Mouse (Mus musculus): ENCODE data around the gene Vps37d.

Vps37d gene

GRCm38 (mm10) chr5:135029007-135029854, 48.8 kb downstream of the Vps37d start:
- peak; percentile 72 for DNase-seq (ENCODE audit: low spot score)

DNA sequence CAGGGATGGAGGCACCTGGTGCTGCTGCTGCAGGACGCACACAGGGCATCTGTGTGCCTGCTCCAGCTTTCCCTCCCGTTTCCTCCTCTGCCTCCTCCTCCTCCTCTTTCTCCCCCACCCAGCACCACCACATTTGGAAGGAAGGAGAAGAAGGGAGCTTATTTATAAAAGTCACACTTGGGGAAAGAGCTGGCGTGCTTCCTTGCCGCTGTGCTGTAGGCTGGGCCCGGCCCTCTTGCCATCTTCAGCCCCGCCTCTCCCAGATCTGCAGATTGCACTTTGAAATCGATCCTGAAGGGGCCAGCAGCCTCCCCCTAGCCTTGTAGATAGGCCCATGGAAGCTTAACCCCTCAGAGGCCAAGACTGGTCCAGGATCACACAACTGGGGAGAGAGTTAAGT, 52.2 kb downstream of the Vps37d start:
- DNase-seq (ENCODE audit: low spot score), result no peak

DNA sequence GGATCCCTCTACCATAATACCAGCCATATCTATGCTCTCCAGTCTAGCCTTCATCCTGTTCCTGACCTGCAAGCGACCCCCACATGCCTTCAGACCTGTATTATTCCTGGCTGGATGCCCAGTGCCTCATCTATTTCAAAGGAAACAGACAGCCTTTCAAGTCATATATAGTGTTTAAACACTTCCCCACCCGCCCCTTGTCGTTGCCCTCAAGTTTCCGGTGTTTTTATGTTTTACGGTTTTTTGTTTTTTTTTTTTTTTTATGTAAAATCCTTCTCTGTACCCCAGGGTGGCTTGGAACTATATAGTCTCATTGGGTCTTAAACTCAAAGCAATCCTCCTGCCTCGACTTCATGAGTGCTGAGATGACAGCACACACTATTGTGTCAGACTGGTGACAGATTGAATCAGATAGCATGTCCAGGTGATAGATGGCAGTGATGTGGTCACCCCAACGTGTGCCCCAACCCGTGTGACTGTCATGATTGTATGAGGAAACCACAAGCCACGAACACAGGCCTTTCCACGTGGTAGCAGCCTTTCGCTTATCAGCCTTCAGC, 53.3 kb downstream of the Vps37d start:
- no peak for DNase-seq (ENCODE audit: low spot score)

DNA sequence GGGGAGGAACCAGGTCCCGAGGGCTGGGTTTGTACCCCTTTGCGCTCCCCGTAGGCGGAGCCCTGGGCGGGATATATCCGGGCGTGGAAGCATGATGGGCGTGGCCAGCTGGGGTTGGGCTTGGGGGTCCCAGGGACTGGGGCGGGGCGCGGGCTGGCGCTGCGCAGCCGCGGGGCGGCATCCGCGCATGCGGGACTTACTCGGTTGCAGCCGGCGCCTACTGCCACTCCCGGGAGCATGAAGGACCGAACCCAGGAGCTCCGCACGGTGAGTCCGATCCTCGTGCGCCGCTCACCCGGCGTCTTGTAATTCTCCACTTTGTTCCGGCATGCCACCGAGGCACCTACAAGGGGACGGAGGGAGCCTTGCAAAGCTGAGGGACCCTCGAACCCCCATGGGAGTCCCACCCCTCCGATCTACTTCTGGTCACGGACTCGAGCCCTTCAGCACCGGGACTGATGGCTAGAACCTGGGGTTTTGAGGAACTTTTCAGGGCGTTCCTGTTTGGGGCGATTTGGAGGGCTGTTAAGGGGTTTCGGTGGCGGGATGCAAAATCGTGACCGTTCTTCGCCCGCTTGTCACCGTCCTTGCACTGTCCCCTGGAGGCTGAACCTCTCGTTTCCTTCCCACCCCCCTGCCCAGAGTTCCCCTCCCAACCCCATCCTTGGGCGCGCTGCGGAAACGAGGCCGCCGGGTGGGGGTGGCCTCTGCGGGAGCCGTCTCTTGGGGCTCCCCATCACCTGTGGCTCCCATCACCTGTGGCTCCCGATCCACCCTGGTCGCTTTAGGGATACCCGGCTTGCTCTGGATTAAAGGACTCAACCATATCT, 54.5 kb downstream of the Vps37d start, which contains the start of gene Stx1a:
Stx1a (plus strand) TSS at position 139 of the 830 bp plus-strand sequence.
- peak; percentile 92 for DNase-seq (ENCODE audit: low spot score)
